Mouse (Mus musculus) heart, postnatal 36 days (tissue): ENCODE results near the gene Pate2. TPM values are rescaled to one million over a fixed set of nuclear protein-coding genes. Genes with fewer than 3 reads are reported as not detected.

Experiments
- DNase-seq, 2 experiments: peaks; one replicate each; pipeline ENCODE4 v3.0.0; 2021 to 2022
- intact Hi-C: fragments of 180-260 bp; cut with DNase I; formaldehyde crosslinking; loops from one replicate; pipeline ENCODE4 v1.15.1; 2025
- total RNA-seq, 2 experiments: library from RNA; stranded (reverse); gene quantifications; 2 replicates each; pipeline ENCODE4 v1.2.3; 2021

Gene Pate2
- total RNA-seq, 2 experiments from 2014 or later, result not detected

GRCm38 (mm10) chr9:35687013-35687412 lies 116.9 kb downstream of the Pate2 start, which contains the start of gene Pate1:
TSS of gene Pate1 (minus strand) at chr9:35687390.
- intact Hi-C loops, result no loop called here
- DNase-seq, result no peak

- intact Hi-C loops, result no loop called here
Observed at GRCm38 (mm10) chr9:35691924-35692323, 121.8 kb downstream of the Pate2 start.

GRCm38 (mm10) chr9:35707265-35707664 lies 137.2 kb downstream of the Pate2 start:
- no peak for DNase-seq
- intact Hi-C loops, result loop anchor here (2.0 kb wide), 1 partner anchor 112 kb away; no protein-coding TSS in a partner anchor

More at GRCm38 (mm10) chr9:35691924-35692323, 121.8 kb downstream of the Pate2 start:
- no peak for DNase-seq

Other genes starting within 250 kb of the Pate2 start
- 10 to 100 TPM; 13.3 to 16.2 TPM for gene Cdon, start 149.2 kb upstream of the Pate2 start, total RNA-seq
- gene Gm1113, start 52.0 kb upstream of the Pate2 start, total RNA-seq, result not detected
- not detected for gene Ddx25, start 11.8 kb upstream of the Pate2 start, total RNA-seq
- 1 to 10 TPM; 6.6 to 6.7 TPM for gene Pus3, start 11.7 kb upstream of the Pate2 start, total RNA-seq
- gene Hyls1, start 114 bp downstream of the Pate2 start, total RNA-seq, result 1 to 10 TPM; 1.6 to 2.4 TPM
- gene Pate4, start 41.7 kb downstream of the Pate2 start, total RNA-seq, result not detected
- gene Pate3, start 77.9 kb downstream of the Pate2 start, total RNA-seq, result not detected
- not detected for gene Pate1, start 117.1 kb downstream of the Pate2 start, total RNA-seq
- gene Gm17677, start 170.8 kb downstream of the Pate2 start, total RNA-seq, result not detected
- gene Gm17727, start 207.8 kb downstream of the Pate2 start, total RNA-seq, result not detected
- not detected for gene Gm27235, start 219.8 kb downstream of the Pate2 start, total RNA-seq
- not detected for gene D730048I06Rik, start 219.8 kb downstream of the Pate2 start, total RNA-seq